Mouse (Mus musculus) midbrain, embryonic 14.5 days (tissue): ENCODE data around the gene Fra10ac1. TPM values are rescaled to one million over a fixed set of nuclear protein-coding genes. Genes with fewer than 3 reads are reported as not detected.

ENCODE experiments used
- ATAC-seq: fragments of 200-750 bp; cut with Nextera tagmentation; 2 replicates; pipeline ENCODE4 v1.8.0; 2017; ENCODE audit warnings: moderate number of reproducible peaks, moderate library complexity; ENCODE audit not compliant: low FRiP score, low TSS enrichment
- DNase-seq: peaks from one replicate; pipeline ENCODE4 v3.0.0-alpha.2; 2015
- H3K27ac ChIP-seq: fragments of 300-500 bp; sonication (generic); replicated peaks from 2 replicates; pipeline ENCODE4 v1.5.1; 2014; ENCODE audit warnings: mild to moderate bottlenecking, low read depth, low read length, moderate library complexity
- H3K27me3 ChIP-seq: fragments of 300-500 bp; sonication (generic); 2 replicates; pipeline ENCODE4 v1.6.1; 2014; ENCODE audit warnings: low read length, control low read depth, mixed read lengths; ENCODE audit not compliant: control insufficient read depth, insufficient read depth
- H3K36me3 ChIP-seq: fragments of 300-500 bp; sonication (generic); 2 replicates; pipeline ENCODE4 v1.6.1; 2014; ENCODE audit warnings: low read length, control low read depth; ENCODE audit not compliant: control insufficient read depth, insufficient read depth
- H3K4me1 ChIP-seq: fragments of 300-500 bp; sonication (generic); 2 replicates; pipeline ENCODE4 v1.6.1; 2014; ENCODE audit warnings: mild to moderate bottlenecking, antibody characterized with exemption, low read length, control low read depth; ENCODE audit not compliant: control insufficient read depth, insufficient read depth
- H3K4me2 ChIP-seq: fragments of 300-500 bp; sonication (generic); 2 replicates; pipeline ENCODE4 v1.6.1; 2014; ENCODE audit warnings: mild to moderate bottlenecking, low read length, moderate library complexity
- H3K4me3 ChIP-seq: fragments of 300-500 bp; sonication (generic); replicated peaks from 2 replicates; pipeline ENCODE4 v1.5.1; 2014; ENCODE audit warnings: low read depth, low read length
- H3K9ac ChIP-seq: fragments of 300-500 bp; sonication (generic); replicated peaks from 2 replicates; pipeline ENCODE4 v1.6.1; 2014; ENCODE audit warnings: mild to moderate bottlenecking, low read length, moderate library complexity
- H3K9me3 ChIP-seq: fragments of 300-500 bp; sonication (generic); 2 replicates; pipeline ENCODE4 v1.6.1; 2016; ENCODE audit warnings: low read length, control low read depth, mixed read lengths; ENCODE audit not compliant: control insufficient read depth
- WGBS: fragments of 180-500 bp; shearing (Covaris S2); extraction: QIAGEN DNeasy Blood & Tissue Kit; methylation state at CpG from one replicate; pipeline ENCODE4 v1.1.7; 2014; 5-methylcytosine and 5-hydroxymethylcytosine counted together
- polyA plus RNA-seq: library from polyadenylated mRNA; unstranded; fragments of >200 nt; fragmentation: Nextera tagmentation; extraction: Ambion mirVana; gene quantifications from 2 replicates; pipeline ENCODE4 v1.2.1, GENCODE M21; 2014

Gene Fra10ac1
- polyA plus RNA-seq, 1 experiment from 2014 or later = 41.0 TPM

GRCm38 (mm10) chr19:38164633-38165032 is 59.3 kb downstream of the Fra10ac1 start:
- no peak for ATAC-seq
- no peak for DNase-seq
- whole genome bisulfite sequencing = 67% methylated on average over 2 of the region's 2 CpGs

GRCm38 (mm10) chr19:38161648-38162354 is 62.2 kb downstream of the Fra10ac1 start:
- DNase-seq (no peak), ATAC-seq (no peak)
- Histone ChIP-seq H3K27me3 (no peaks in the 10 kb centered on the region), H3K4me2 (no peak overlapping the region), H3K27ac (no peak overlapping the region), H3K9ac (no peak overlapping the region), H3K9me3 (no peaks in the 10 kb centered on the region), H3K4me1 (no peaks in the 10 kb centered on the region), H3K4me3 (no peak overlapping the region), H3K36me3 (no peaks in the 10 kb centered on the region)
- WGBS = 94% methylated on average over 21 of the region's 21 CpGs

More at GRCm38 (mm10) chr19:38164633-38165032, 59.3 kb downstream of the Fra10ac1 start:
- no peak overlapping the region for H3K4me2 ChIP-seq
- no peaks in the 10 kb centered on the region for H3K36me3 ChIP-seq
- no peak overlapping the region for H3K27ac ChIP-seq
- H3K9me3 ChIP-seq = no peaks in the 10 kb centered on the region
- no peak overlapping the region for H3K9ac ChIP-seq
- H3K4me1 ChIP-seq = no peaks in the 10 kb centered on the region
- no peak overlapping the region for H3K4me3 ChIP-seq
- no peaks in the 10 kb centered on the region for H3K27me3 ChIP-seq

GRCm38 (mm10) chr19:38156243-38156642 is 67.7 kb downstream of the Fra10ac1 start:
- no peak overlapping the region for H3K27ac ChIP-seq
- no peaks in the 10 kb centered on the region for H3K9me3 ChIP-seq
- DNase-seq (no peak), ATAC-seq (no peak)
- H3K9ac ChIP-seq = no peak overlapping the region
- no peaks in the 10 kb centered on the region for H3K4me1 ChIP-seq
- no peaks in the 10 kb centered on the region for H3K27me3 ChIP-seq
- WGBS = 96% methylated on average over 1 of the region's 1 CpGs
- H3K36me3 ChIP-seq = no peaks in the 10 kb centered on the region
- H3K4me3 ChIP-seq = no peak overlapping the region
- H3K4me2 ChIP-seq = no peak overlapping the region

GRCm38 (mm10) chr19:38143540-38144271 is 80.2 kb downstream of the Fra10ac1 start:
- H3K27ac ChIP-seq = no peak overlapping the region
- DNase-seq (no peak), ATAC-seq (no peak)
- H3K4me1 ChIP-seq = no peaks in the 10 kb centered on the region
- no peaks in the 10 kb centered on the region for H3K9me3 ChIP-seq
- WGBS = 79% methylated on average over 4 of the region's 4 CpGs
- no peak overlapping the region for H3K9ac ChIP-seq
- no peak overlapping the region for H3K4me2 ChIP-seq
- H3K36me3 ChIP-seq = no peaks in the 10 kb centered on the region
- H3K27me3 ChIP-seq = no peaks in the 10 kb centered on the region
- no peak overlapping the region for H3K4me3 ChIP-seq

Other genes starting within 250 kb of the Fra10ac1 start
- 0.15 and 1.1 TPM in 2 replicates for gene Myof, start 180.6 kb downstream of the Fra10ac1 start, polyA plus RNA-seq
- gene Cep55, start 169.1 kb downstream of the Fra10ac1 start, polyA plus RNA-seq = 2.8 and 10.0 TPM in 2 replicates
- 0.14 and 0.15 TPM in 2 replicates for gene Ffar4, start 127.1 kb downstream of the Fra10ac1 start, polyA plus RNA-seq
- 3.5 and 4.1 TPM in 2 replicates for gene Rbp4, start 98.9 kb downstream of the Fra10ac1 start, polyA plus RNA-seq
- gene Pde6c, start 91.4 kb downstream of the Fra10ac1 start, polyA plus RNA-seq = 0.20 and 0.21 TPM in 2 replicates
- gene Lgi1, start 40.4 kb upstream of the Fra10ac1 start, polyA plus RNA-seq = 15.0 and 15.1 TPM in 2 replicates
- 0.86 and 1.5 TPM in 2 replicates for gene Slc35g1, start 171.8 kb upstream of the Fra10ac1 start, polyA plus RNA-seq